Mouse (Mus musculus): ENCODE results near the gene Fndc4. TPM values are rescaled to one million over a fixed set of nuclear protein-coding genes. Genes with fewer than 3 reads are reported as not detected.

The Fndc4 gene
- 30.2 and 51.9 TPM in 2 replicates for polyA plus RNA-seq (2016; fragmentation: Nextera tagmentation; extraction: Ambion mirVana)

GRCm38 (mm10) chr5:31295606-31296141 is at the start of gene Fndc4:
Fndc4 (minus strand) TSS chr5:31296080.
- WGBS, result 1% methylated on average over 45 of the region's 46 CpGs
- peak; percentile 76 for DNase-seq (ENCODE audit: low spot score)
- H3K27ac ChIP-seq, result peak within 1 kb of the TSS; percentile 92

DNA sequence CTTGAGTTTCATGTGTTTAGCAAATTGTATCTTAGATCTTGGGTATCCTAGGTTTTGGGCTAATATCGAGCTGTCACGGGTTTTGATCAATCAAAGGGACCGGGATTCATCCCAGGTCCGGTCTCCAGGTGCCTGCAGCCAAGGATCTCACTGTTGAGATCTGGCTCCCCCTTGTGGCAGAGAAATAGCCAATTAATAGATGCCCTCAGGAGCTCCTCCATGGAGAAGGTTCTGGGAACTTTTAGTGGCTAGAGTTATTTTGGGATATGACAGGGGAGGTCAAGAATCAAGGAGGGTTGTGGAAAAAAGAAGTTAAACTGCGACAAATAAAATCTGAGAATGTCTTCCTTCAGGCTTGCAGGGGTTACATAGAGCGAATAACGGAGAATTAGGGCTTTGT is 32.4 kb upstream of the Fndc4 start:
- H3K4me1 ChIP-seq, result no peaks in the 10 kb centered on the region
- no peak overlapping the region for H3K27ac ChIP-seq
- no peak overlapping the region for H3K4me3 ChIP-seq
- 32% methylated on average over 7 of the region's 7 CpGs for WGBS
- no peaks in the 10 kb centered on the region for H3K27me3 ChIP-seq (ENCODE audit: insufficient read depth, poor library complexity, severe bottlenecking)
- no peaks in the 10 kb centered on the region for H3K9me3 ChIP-seq
- peak; percentile 81 for DNase-seq (ENCODE audit: low spot score)
- no peaks in the 10 kb centered on the region for H3K36me3 ChIP-seq

More at GRCm38 (mm10) chr5:31295606-31296141, at the start of gene Fndc4:
- H3K9me3 ChIP-seq, result no peaks in the 10 kb centered on the region
- H3K4me1 ChIP-seq, result peaks cover 31% of the 10 kb centered on the region
- H3K4me3 ChIP-seq, result peak within 1 kb of the TSS; percentile 85
- peaks cover 6% of the 10 kb centered on the region; the same call in 1 of the 2 replicates for H3K27me3 ChIP-seq (ENCODE audit: insufficient read depth, poor library complexity, severe bottlenecking)
- H3K36me3 ChIP-seq, result peaks cover 15% of the 10 kb centered on the region

GRCm38 (mm10) chr5:31326850-31327249 is 31.0 kb upstream of the Fndc4 start:
- Histone ChIP-seq H3K4me1 (no peaks in the 10 kb centered on the region), H3K27me3 (ENCODE audit: insufficient read depth, poor library complexity, severe bottlenecking) (no peaks in the 10 kb centered on the region), H3K4me3 (no peak overlapping the region), H3K36me3 (no peaks in the 10 kb centered on the region), H3K9me3 (no peaks in the 10 kb centered on the region), H3K27ac (no peak overlapping the region)
- peak; percentile 74 for DNase-seq (ENCODE audit: low spot score)
- WGBS, result 15% methylated on average over 5 of the region's 5 CpGs

DNA sequence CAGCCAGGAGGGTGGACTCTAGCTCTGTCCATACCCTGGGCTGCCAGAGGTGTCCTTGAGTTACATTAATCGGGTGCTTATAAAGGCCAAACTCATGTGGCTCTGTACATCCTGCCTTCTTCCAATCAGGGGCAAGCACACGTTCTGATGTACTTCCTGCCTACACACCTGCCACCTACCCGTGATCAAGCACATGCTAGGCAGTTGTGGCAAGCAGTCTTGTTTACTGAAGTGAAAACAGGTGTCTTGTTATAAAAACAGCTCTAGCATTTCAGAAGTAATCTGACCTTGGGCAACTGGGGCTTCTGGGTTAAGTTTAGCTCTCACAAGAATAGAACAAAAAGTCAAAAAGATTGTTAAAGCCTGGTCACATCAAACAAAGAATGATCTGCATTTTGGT is 28.2 kb upstream of the Fndc4 start:
- no peak for DNase-seq (ENCODE audit: low spot score)
- Histone ChIP-seq H3K4me1 (no peaks in the 10 kb centered on the region), H3K4me3 (no peak overlapping the region), H3K36me3 (no peaks in the 10 kb centered on the region), H3K9me3 (no peaks in the 10 kb centered on the region), H3K27me3 (ENCODE audit: insufficient read depth, poor library complexity, severe bottlenecking) (no peaks in the 10 kb centered on the region), H3K27ac (no peak overlapping the region)
- whole genome bisulfite sequencing, result 69% methylated on average over 3 of the region's 3 CpGs

DNA sequence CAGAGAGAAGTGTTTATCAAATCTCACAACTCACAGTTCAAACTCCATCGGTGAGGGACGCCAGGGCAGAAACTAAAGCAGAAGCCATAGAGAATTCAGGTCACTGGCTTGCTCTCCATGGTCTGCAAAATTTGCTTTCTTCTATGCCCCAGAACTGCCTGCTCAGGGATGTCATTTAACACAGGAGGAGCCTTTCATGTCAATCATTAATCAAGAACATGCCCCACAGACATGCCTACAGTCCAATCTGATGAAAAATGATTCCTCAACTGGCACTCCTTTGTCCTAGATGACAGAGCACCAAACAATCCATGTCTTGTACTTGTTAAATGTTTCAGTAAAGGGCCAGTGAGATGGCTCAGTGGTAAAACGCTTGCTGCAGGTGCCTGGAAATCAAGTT is 26.9 kb upstream of the Fndc4 start:
- Histone ChIP-seq H3K9me3 (no peaks in the 10 kb centered on the region), H3K27ac (no peak overlapping the region), H3K4me3 (no peak overlapping the region), H3K27me3 (ENCODE audit: insufficient read depth, poor library complexity, severe bottlenecking) (no peaks in the 10 kb centered on the region), H3K36me3 (no peaks in the 10 kb centered on the region), H3K4me1 (no peaks in the 10 kb centered on the region)
- 88% methylated on average over 3 of the region's 3 CpGs for WGBS
- peak; percentile 20 for DNase-seq (ENCODE audit: low spot score)

- Histone ChIP-seq H3K4me3 (no peak overlapping the region), H3K27ac (no peak overlapping the region), H3K36me3 (no peaks in the 10 kb centered on the region), H3K9me3 (no peaks in the 10 kb centered on the region), H3K27me3 (ENCODE audit: insufficient read depth, poor library complexity, severe bottlenecking) (no peaks in the 10 kb centered on the region), H3K4me1 (no peaks in the 10 kb centered on the region)
- no peak for DNase-seq (ENCODE audit: low spot score)
- WGBS, result 81% methylated on average over 8 of the region's 8 CpGs
Measured at GRCm38 (mm10) chr5:31312806-31313205, 16.9 kb upstream of the Fndc4 start.

GRCm38 (mm10) chr5:31303093-31303492 is 7.2 kb upstream of the Fndc4 start:
- Histone ChIP-seq H3K27me3 (ENCODE audit: insufficient read depth, poor library complexity, severe bottlenecking) (peaks cover 11% of the 10 kb centered on the region; the same call in 1 of the 2 replicates), H3K9me3 (no peaks in the 10 kb centered on the region), H3K36me3 (no peaks in the 10 kb centered on the region), H3K27ac (no peak overlapping the region), H3K4me3 (no peak overlapping the region), H3K4me1 (no peaks in the 10 kb centered on the region)
- DNase-seq (ENCODE audit: low spot score), result no peak
- 85% methylated on average over 6 of the region's 6 CpGs for WGBS

DNA sequence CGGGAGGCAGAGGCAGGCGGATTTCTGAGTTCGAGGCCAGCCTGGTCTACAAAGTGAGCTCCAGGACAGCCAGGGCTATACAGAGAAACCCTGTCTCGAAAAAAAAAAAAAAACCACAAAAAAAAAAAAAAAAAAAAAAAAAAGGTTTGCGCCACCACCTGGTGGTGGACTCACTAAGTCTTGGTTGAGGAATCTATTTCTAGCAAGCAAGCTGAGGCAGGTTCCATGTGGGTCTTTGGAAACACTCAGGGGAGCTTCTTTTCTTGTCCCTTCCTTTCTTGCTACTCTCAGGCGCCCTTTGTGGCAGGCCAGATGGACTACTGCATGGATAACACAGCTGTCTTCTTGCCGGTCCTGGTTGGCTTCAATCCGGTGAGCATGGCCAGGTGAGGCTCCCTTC is 6.0 kb upstream of the Fndc4 start:
- peaks cover 6% of the 10 kb centered on the region; the same call in 1 of the 2 replicates for H3K4me1 ChIP-seq
- no peak for DNase-seq (ENCODE audit: low spot score)
- no peaks in the 10 kb centered on the region for H3K36me3 ChIP-seq
- H3K27ac ChIP-seq, result no peak overlapping the region
- WGBS, result 66% methylated on average over 8 of the region's 8 CpGs
- no peaks in the 10 kb centered on the region for H3K9me3 ChIP-seq
- no peak overlapping the region for H3K4me3 ChIP-seq
- peaks cover 11% of the 10 kb centered on the region; the same call in 1 of the 2 replicates for H3K27me3 ChIP-seq (ENCODE audit: insufficient read depth, poor library complexity, severe bottlenecking)

GRCm38 (mm10) chr5:31298486-31298885 is 2.6 kb upstream of the Fndc4 start:
- H3K4me1 ChIP-seq, result peaks cover 27% of the 10 kb centered on the region
- WGBS, result 53% methylated on average over 2 of the region's 2 CpGs
- no peak for DNase-seq (ENCODE audit: low spot score)
- no peak overlapping the region for H3K27ac ChIP-seq
- H3K36me3 ChIP-seq, result peaks cover 4% of the 10 kb centered on the region; the same call in 1 of the 2 replicates
- H3K4me3 ChIP-seq, result no peak overlapping the region
- peaks cover 11% of the 10 kb centered on the region; the same call in 1 of the 2 replicates for H3K27me3 ChIP-seq (ENCODE audit: insufficient read depth, poor library complexity, severe bottlenecking)
- H3K9me3 ChIP-seq, result no peaks in the 10 kb centered on the region

DNA sequence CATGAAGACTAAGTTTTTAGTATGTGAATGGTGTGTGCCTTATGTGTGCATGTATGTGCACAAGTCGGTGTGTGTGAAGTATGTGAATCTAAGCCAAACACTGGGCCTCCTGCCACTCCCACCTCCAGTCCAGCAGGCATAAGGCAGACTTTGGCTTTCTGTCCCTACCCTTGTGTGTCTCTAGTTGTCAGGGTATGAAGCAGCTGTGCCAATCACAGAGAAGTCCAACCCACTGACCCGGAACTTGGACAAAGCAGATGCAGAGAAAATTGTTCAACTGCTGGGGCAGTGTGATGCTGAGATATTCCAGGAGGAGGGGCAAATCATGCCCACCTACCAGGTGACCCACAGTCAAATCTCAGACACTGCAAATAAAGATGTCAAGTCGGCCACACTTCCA is 2.1 kb upstream of the Fndc4 start:
- no peak for DNase-seq (ENCODE audit: low spot score)
- no peaks in the 10 kb centered on the region for H3K9me3 ChIP-seq
- no peak overlapping the region for H3K27ac ChIP-seq
- WGBS, result 81% methylated on average over 3 of the region's 3 CpGs
- H3K4me1 ChIP-seq, result peaks cover 27% of the 10 kb centered on the region
- no peak overlapping the region for H3K4me3 ChIP-seq
- H3K27me3 ChIP-seq (ENCODE audit: insufficient read depth, poor library complexity, severe bottlenecking), result peaks cover 11% of the 10 kb centered on the region; the same call in 1 of the 2 replicates
- H3K36me3 ChIP-seq, result peaks cover 9% of the 10 kb centered on the region

GRCm38 (mm10) chr5:31297047-31297757 is 1.3 kb upstream of the Fndc4 start, which contains the start of gene Gckr:
Gckr (plus strand) TSS chr5:31297443.
- H3K36me3 ChIP-seq, result peaks cover 15% of the 10 kb centered on the region

GRCm38 (mm10) chr5:31294964-31295605 is 795 bp downstream of the Fndc4 start:
- Histone ChIP-seq H3K27ac (peak overlapping the region; percentile 92), H3K4me3 (peak overlapping the region; percentile 85), H3K36me3 (peaks cover 15% of the 10 kb centered on the region), H3K9me3 (no peaks in the 10 kb centered on the region), H3K27me3 (ENCODE audit: insufficient read depth, poor library complexity, severe bottlenecking) (no peaks in the 10 kb centered on the region), H3K4me1 (peaks cover 35% of the 10 kb centered on the region)
- peak; percentile 77 for DNase-seq (ENCODE audit: low spot score)
- 3% methylated on average over 29 of the region's 29 CpGs for WGBS

More at GRCm38 (mm10) chr5:31297047-31297757, 1.3 kb upstream of the Fndc4 start, which contains the start of gene Gckr:
- H3K27me3 ChIP-seq (ENCODE audit: insufficient read depth, poor library complexity, severe bottlenecking), result peaks cover 11% of the 10 kb centered on the region; the same call in 1 of the 2 replicates
- no peak within 1 kb of the TSS for H3K4me3 ChIP-seq
- H3K9me3 ChIP-seq, result no peaks in the 10 kb centered on the region
- DNase-seq (ENCODE audit: low spot score), result no peak
- 57% methylated on average over 13 of the region's 13 CpGs for WGBS
- H3K27ac ChIP-seq, result no peak within 1 kb of the TSS
- peaks cover 27% of the 10 kb centered on the region for H3K4me1 ChIP-seq

DNA sequence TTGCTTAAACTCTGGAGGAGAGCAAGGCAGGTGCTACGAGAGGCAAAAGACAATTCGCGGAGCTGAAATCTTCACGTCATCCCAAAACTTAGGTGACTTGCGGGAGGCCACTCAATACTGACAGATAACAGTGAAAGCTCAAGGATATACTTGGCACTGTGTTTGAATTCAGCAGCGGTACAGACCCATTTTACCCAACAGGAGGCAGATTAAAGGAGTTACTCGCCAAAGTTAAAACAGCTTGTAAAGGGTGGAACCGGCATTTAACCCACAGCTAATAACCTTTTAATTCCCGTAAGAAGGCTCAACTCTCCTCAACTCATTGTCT is 4.6 kb downstream of the Fndc4 start:
- H3K27ac ChIP-seq, result peak overlapping the region; percentile 86
- peak overlapping the region; percentile 68 for H3K4me3 ChIP-seq
- 4% methylated on average over 9 of the region's 9 CpGs for WGBS
- H3K9me3 ChIP-seq, result no peaks in the 10 kb centered on the region
- no peak for DNase-seq (ENCODE audit: low spot score)
- peaks cover 20% of the 10 kb centered on the region for H3K36me3 ChIP-seq
- no peaks in the 10 kb centered on the region for H3K27me3 ChIP-seq (ENCODE audit: insufficient read depth, poor library complexity, severe bottlenecking)
- H3K4me1 ChIP-seq, result peaks cover 34% of the 10 kb centered on the region
